Mouse (Mus musculus) T-helper 2 cell (primary cell): ENCODE data around the gene Ubap1.

ENCODE experiments used
- in situ Hi-C: fragments of 300-600 bp; cut with MboI, MseI; formaldehyde crosslinking; loops from one replicate; pipeline ENCODE4 v1.15.1; 2025; ENCODE audit warnings: high pct_unique_total_duplicates

The Ubap1 gene

GRCm38 (mm10) chr4:41353265-41353664 lies 4.5 kb downstream of the Ubap1 start:
- in situ Hi-C loops, result no loop called here

DNA sequence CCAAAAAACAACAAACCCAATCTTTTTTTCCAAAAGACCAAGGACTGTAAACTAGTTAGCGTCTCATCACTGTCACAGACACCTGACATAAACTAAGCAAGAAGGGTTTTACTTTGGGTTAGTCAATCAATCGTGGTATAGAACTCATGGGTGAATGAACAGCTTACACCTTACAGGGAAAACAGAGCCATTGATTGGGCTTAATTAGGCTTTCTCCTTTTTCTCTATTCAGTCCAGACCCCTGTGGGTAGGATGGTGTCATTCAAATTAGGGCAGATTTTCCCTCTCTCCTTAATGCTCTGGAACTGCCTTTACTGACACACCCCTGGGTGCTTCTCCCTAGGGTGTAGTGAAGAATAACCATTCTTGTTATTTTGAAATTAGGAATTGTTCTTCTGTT lies 8.4 kb downstream of the Ubap1 start:
- in situ Hi-C loops, result no loop called here

- in situ Hi-C loops, result no loop called here
Measured at GRCm38 (mm10) chr4:41358669-41359068, 9.9 kb downstream of the Ubap1 start.

GRCm38 (mm10) chr4:41359358-41359757 lies 10.6 kb downstream of the Ubap1 start:
- in situ Hi-C loops, result no loop called here

DNA sequence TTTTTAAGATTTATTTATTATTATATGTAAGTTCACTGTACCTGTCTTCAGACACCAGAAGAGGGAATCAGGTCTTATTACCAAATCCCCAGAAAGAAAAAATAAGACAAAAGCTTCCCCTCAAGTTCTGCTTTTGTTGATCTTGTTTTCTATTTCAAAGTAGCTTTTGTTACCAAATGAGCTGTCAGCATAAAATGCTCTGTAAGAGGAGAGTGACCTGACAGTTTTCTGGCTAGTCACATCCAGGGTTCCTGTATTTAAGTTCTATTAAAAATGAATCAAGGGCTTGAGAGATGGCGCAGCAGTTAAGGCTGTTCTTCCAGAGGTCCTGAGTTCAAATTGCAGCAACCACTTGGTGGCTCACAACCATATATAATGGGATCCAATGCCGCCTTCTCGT lies 12.3 kb downstream of the Ubap1 start:
- in situ Hi-C loops, result no loop called here

DNA sequence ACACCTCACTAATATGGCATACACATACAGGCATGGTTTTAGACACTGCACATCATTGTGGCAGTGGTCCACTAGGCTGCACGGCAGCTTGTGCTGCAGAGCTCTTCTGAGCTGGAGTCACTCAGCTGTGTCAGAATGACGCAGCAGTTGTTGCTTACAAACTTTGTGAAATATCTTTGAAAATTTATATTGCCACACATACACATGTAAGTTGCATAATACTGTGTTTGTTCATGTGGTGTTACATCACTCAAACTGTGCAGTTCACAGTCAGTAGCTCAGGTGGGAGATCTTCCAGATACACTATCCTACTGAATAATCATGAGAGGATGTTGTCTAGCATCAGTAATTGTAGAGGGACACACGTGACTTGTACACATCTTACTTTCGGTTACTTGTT lies 19.4 kb downstream of the Ubap1 start:
- in situ Hi-C loops, result no loop called here

- in situ Hi-C loops, result no loop called here
Measured at GRCm38 (mm10) chr4:41369702-41370437, 21.1 kb downstream of the Ubap1 start.

DNA sequence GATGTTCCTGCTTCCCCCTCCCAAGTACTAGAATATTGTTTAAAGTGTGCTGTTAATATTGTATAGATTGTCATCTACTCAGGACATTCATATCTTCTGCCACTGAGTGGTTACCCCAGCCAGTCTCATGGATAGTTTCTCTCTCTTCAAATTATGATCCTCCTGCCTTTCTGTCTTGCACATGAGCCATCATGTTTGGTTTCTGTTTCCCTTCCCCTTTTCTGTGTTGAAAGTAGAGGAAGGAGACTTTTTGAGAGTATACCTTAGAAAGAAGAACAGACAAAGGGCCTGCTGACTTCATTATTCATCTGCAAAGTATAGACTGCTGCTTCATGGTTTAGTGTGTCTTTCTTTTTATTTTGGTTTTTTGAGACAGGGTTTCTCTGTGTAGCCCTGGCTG lies 28.8 kb downstream of the Ubap1 start:
- in situ Hi-C loops, result no loop called here

DNA sequence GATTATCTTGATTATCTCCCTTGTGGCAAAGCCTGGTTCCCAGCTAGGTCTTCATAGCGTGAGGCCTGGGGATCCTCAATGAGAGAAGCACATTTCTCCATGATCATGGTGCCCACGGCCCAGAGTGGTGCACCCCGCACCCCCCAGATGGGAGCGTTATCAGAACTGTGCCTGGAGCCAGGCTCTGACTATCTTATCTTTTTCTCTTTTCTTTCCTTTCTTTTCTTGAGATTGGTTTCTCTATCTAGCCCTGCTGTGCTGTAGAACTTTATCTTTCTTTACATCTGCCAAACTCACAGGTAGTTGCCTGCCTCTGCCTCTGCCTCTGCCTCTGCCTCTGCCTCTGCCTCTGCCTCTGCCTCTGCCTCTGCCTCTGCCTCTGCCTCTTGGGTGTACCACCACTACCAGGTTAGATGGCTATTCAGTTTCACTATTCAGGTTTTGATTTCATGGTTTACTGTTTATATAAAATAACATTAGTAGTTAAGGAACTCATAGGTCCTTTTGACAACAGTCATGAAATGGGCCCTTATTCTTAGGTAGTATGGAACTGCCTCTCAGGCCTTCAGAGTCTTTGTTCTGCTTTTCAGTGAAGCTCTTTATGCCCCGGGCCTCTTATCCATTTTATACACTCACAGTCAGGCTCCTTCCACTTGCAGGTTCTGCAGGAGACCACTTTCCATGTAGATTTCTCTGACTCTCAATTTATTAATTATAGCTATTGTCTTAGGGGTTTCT lies 32.6 kb downstream of the Ubap1 start:
- in situ Hi-C loops, result loop anchor here (10.0 kb wide), 1 partner anchor 167 kb away; no protein-coding TSS in a partner anchor

DNA sequence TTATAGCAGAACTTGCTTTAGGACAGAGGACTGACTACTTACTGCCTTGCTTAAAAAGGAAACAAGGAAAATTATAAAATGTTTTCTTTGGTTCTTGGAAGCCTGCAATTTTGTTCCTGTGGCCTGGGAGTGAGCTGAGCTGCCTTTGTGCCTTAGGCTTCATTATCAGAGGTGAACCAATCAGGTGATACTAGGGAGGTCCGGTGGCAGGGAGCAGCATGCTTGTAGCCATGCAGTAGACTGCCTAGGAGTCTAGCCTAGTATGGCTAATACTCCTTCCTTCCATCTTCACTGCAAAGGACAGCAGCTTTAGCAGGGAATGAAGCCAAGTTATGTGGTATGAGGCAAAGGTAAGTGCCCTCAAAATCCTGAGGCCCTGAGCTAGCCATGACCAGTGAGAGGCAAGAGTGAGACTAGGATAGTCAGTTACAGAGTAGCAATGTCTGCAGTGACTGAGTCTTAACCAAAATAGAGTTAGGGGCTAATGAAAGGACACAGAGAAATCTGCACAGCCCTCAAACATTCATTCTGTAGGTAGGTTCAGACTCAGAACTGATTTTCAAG lies 37.7 kb downstream of the Ubap1 start:
- in situ Hi-C loops, result loop anchor here (10.0 kb wide), 1 partner anchor 172 kb away; no protein-coding TSS in a partner anchor

DNA sequence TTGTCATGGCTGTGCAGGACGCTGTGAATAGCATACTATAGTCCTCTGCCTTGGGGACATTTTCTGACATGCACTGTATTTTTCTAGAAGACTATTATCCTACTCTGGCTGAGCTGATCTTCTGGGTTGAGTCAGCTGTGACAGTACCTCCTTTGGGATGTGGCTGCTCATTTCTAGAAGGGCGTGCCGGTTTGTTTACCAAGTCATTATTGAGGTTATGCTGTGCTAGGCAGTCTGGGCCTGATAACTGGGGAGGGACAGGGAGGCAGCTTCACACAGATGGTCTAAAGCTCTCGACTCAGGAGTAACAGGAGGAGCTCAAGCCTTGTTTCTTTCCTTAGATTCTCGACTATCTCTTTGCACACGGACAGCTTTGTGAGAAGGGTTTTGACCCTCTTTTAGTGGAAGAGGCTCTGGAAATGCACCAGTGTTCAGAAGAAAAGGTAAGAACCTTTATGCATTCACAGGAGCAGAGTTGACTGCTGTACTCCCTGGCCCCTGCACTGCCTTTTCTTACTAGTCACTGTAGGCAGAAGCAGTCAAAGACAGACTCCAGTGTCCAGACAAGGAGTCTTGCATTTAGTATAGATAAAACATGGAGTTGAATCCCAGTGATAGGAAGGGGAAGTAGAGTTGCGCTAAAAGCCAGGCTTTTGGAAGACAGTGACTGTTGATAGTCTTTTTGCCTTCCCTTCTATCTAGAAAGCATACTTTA lies 39.1 kb downstream of the Ubap1 start:
- in situ Hi-C loops, result loop anchor here (10.0 kb wide), 1 partner anchor 173 kb away; no protein-coding TSS in a partner anchor

DNA sequence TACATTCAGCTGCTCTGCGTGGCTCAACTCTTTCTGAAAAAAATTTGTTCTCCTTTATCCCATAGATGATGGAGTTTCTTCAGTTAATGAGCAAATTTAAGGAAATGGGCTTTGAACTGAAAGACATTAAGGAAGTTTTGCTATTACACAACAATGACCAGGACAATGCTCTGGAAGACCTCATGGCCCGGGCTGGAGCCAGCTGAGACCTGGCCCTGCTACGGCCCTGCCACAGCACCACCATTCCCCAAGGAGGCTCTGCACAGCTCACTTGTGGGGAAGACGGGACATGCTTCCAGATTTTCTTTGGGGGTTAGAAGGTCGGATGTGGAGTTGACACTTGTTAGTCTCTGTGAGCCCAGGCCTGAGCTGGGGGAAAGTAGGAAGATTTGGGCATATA lies 39.8 kb downstream of the Ubap1 start:
- in situ Hi-C loops, result loop anchor here (10.0 kb wide), 1 partner anchor 174 kb away; no protein-coding TSS in a partner anchor

DNA sequence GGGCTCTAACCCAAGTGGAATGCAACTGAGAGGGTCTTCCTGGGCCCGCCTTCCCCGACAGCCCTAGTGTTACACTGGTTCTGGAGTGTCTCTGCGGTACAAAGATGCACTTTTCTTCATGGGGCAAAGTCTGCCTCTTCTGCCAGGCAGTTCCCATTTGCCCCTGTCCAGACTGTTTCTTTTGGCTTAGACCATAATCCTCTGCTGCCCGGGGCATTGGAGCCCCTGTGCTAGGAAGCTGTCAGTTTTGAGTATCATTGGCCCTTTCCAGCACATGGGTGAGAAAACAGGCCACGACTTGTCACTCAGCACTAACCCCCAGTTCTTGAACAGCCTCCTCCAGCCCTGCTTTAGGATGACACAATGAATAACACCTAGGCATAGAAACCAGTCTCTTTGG lies 40.4 kb downstream of the Ubap1 start:
- in situ Hi-C loops, result loop anchor here (10.0 kb wide), 1 partner anchor 174 kb away; no protein-coding TSS in a partner anchor

GRCm38 (mm10) chr4:41390122-41390521 lies 41.3 kb downstream of the Ubap1 start:
- in situ Hi-C loops, result no loop called here

GRCm38 (mm10) chr4:41391015-41391414 lies 42.2 kb downstream of the Ubap1 start:
- in situ Hi-C loops, result no loop called here

DNA sequence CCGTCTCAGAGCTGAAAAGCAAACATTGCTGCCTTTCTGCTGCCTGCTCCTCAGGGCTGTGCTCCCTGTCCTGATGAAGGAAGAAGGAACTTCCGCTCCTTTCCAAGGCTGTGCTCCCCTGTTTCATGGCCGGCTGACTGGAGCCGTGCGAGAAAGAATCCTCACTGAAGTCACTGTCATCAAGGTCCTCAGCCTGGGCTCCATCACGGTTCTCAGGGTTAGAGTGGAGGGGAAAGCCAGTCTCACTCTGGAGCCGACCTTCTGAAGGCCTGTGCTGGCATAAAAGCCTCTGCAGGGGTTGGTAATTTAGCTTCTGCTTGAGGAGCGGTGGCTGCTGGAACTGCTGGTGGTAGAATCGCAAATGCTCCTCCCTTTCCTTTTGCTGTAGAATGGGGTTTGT lies 45.9 kb downstream of the Ubap1 start:
- in situ Hi-C loops, result no loop called here

DNA sequence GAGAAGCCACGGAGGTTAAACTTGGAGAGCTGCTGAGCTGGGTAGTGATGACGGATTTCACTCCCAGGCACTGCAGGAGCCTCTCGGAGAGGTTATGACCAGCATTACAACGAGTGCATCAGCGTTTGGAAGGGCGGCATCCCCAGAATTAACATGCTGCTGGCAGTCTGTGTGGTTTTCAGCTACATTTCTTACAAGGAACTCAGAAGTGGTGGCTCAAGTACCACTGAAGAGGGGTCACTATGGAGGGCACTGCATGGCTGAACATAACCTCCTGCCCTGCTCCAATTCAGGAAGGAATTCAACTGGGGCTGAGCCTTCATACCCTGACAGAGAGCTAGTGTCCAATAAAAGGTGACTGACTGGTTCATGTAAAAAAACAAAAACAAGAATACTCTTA lies 49.6 kb downstream of the Ubap1 start:
- in situ Hi-C loops, result no loop called here

DNA sequence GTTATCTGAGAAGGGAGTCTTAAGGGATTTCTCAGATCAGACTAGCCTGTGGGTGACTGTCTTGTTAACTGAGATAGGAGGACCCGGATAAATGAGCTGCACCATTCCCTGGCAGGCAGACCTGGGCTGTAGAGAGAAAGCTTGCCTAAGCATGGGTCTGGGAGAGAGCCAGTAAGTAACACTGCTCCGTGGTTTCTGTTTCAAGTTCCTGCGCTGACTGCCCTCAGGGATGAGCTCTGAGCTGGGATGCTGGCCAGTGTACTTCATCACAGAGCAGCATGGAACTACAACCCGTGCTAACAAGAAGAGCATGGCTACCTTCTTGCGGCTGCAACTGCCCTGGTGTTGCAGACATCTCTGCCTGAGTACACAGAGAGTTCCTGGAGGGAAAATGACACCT lies 51.1 kb downstream of the Ubap1 start:
- in situ Hi-C loops, result no loop called here

GRCm38 (mm10) chr4:41401167-41401566 lies 52.4 kb downstream of the Ubap1 start:
- in situ Hi-C loops, result no loop called here

DNA sequence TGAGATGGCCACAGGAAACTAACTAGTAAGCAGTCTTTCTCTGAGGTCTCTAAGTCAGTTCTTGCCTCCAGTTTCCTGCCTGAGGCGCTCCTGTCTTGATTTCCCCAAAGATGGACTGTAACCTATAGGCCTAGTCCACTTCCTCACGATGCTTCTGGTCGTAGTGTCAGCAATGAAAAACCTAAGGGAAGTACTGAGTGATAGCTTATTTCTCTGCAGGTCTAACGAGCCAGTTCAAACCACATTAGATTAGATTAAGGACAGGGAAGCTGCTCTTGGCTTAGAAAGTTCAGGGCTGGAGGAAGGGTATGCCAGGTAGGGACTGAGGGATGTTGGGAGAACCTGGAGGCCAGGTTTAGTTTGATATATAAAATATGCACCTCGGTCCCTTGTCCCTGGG lies 52.8 kb downstream of the Ubap1 start:
- in situ Hi-C loops, result no loop called here

DNA sequence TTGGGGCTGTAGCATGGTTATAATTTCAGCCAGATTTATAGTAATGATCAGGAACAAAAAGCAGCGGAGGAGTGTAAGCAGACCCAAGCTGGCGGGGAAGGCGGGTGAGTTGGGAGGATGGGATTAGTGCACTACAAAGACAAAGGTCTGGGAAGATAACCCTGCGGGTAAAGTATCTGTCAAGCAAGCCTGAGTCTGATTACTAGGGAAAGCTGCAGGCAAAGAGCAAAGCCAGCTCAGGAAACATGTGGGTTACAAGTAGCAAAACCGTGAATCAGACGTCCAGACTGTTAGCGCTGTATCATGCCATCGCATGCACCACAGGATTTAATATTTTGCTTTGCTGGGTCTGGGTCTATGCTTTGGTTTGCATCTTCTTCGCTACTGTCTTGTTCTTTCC lies 57.8 kb downstream of the Ubap1 start:
- in situ Hi-C loops, result no loop called here

DNA sequence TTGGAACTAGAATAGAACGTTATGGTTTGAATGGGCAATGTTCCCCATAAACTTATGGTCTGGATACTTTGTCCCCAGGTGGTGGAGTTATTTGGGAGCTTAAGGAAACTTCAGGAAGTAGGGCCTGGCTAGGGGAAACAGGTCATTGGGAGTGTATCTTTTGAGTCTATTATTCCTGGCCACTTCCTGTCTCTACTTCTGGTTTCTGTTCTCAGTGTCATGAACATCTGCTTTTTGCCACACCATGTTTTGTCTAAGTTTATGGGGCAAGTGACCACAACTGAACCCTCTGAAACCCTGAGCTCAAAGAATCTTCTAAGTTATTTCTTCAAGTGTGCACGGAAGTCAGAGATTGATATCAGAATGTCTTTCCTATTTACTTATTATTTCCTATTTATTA lies 58.6 kb downstream of the Ubap1 start:
- in situ Hi-C loops, result no loop called here
